15 mouse cellular contexts compared by ENCODE assay signal in the genomic region with DNA sequence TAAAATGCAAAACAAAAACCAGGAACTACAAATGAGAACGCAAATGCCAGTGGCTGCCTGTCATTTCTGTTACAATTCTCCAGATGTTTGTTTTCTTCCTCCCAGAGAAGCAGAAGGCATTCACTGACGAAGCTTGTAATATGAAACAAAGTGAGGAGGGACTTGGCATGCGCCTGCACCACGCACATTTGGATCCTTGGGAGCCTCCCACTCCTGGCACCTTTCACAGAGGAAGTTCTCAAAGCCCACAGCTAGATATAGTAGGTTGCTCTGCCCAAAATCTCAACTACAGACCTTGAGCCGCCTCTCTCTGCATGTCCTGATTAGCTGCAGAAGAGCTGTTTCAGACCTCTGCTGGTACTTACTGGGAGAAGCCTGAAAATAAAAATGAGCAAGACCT. TPM values are rescaled to one million over a fixed set of nuclear protein-coding genes. Genes with fewer than 3 reads are reported as not detected.
DNase-seq lines count a peak whose midpoint lies in the region; ATAC-seq and TF ChIP-seq lines count a peak whose summit lies in the region.
"Had no signal": no experiment of that assay in that cellular context is flagged by ENCODE, and none has a peak within 500 bp of the region (broad histone marks: within the 10 kb centered on the region; RNA-seq: fewer than 3 reads in every experiment).

No protein-coding gene starts in this region.

- no peaks in the 10 kb centered on the region for H3K27me3 ChIP-seq in lung, embryonic 16.5 days (ENCODE audit: control insufficient read depth, insufficient read depth, low read depth, low read length)
- H3K27me3 ChIP-seq in testis, adult 2 months (ENCODE audit: control insufficient read depth, insufficient read depth, low read length) = no peaks in the 10 kb centered on the region
- H3K27me3 ChIP-seq: embryonic facial prominence, embryonic 13.5 days; hindbrain, embryonic 12.5 days; liver, embryonic 12.5 days had no signal

- WGBS in lung, embryonic 16.5 days = 64% methylated on average over 5 of the region's 5 CpGs

- intact Hi-C loops in heart, postnatal 10 days (cut with DNase I) = no loop called here

- H3K4me1 ChIP-seq in lung, embryonic 16.5 days (replicated peaks; ENCODE audit: control insufficient read depth, insufficient read depth, low read length) = no peaks in the 10 kb centered on the region
- no peaks in the 10 kb centered on the region for H3K4me1 ChIP-seq in testis, adult 2 months (ENCODE audit: control insufficient read depth, insufficient read depth, low read length)
- H3K4me1 ChIP-seq: embryonic facial prominence, embryonic 13.5 days; hindbrain, embryonic 12.5 days; limb, embryonic 10.5 days had no signal

- TF ChIP-seq CTCF in layer of hippocampus, adult 2 months (conservative IDR thresholded peaks at IDR 0.05) = no peak
- TF ChIP-seq CTCF in testis, adult 2 months (IDR thresholded peaks at IDR 0.05; ENCODE audit: control insufficient read depth, insufficient read depth, insufficient replicate concordance, low read depth, low read length) = no peak

- H3K4me3 ChIP-seq in layer of hippocampus, adult 2 months = no peak overlapping the region
- no peak overlapping the region for H3K4me3 ChIP-seq in lung, embryonic 16.5 days (ENCODE audit: low read length)
- no peak overlapping the region for H3K4me3 ChIP-seq in testis, adult 2 months (ENCODE audit: control insufficient read depth, low read depth, low read length)
- H3K4me3 ChIP-seq: embryonic facial prominence, embryonic 13.5 days; hindbrain, embryonic 12.5 days; limb, embryonic 10.5 days; liver, embryonic 12.5 days had no signal

- ATAC-seq in lung, embryonic 16.5 days (ENCODE audit: low read depth) = 0 out of 2 replicates have a peak, but pooled peaks have one; percentile 70
- ATAC-seq: liver, embryonic 12.5 days had no signal

- H3K9ac ChIP-seq in lung, embryonic 16.5 days (ENCODE audit: low read length) = no peak overlapping the region
- H3K9ac ChIP-seq: embryonic facial prominence, embryonic 13.5 days; hindbrain, embryonic 12.5 days; liver, embryonic 12.5 days had no signal

- no peak for TF ChIP-seq POLR2A in testis, adult 2 months (IDR thresholded peaks at IDR 0.05; ENCODE audit: control insufficient read depth, low read depth, low read length)

- DNase-seq in layer of hippocampus, adult 2 months (ENCODE audit: low spot score in 2 of 2) = peak in 1 of 2 experiments; percentile 55
- DNase-seq in layer of hippocampus, adult 11-12 months (ENCODE audit: low spot score) = no peak
- peak; percentile 69 to 73 for DNase-seq in heart, postnatal 10 days
- DNase-seq in spleen, postnatal 4 days (ENCODE audit: low spot score in 2 of 2) = no peak
- DNase-seq in urinary bladder, postnatal 14 days (ENCODE audit: low spot score) = no peak
- DNase-seq: adrenal gland, postnatal 14 days; midbrain, embryonic 14.5 days; right cerebral cortex, postnatal 4 days had no signal

- no peak overlapping the region for H3K4me2 ChIP-seq in lung, embryonic 16.5 days (ENCODE audit: low read depth, low read length)
- H3K4me2 ChIP-seq: embryonic facial prominence, embryonic 13.5 days; hindbrain, embryonic 12.5 days; liver, embryonic 12.5 days had no signal

- H3K27ac ChIP-seq in layer of hippocampus, adult 2 months = peak overlapping the region; percentile 33; the same call in 1 of the 2 replicates
- no peak overlapping the region for H3K27ac ChIP-seq in lung, embryonic 16.5 days (ENCODE audit: low read length)
- H3K27ac ChIP-seq in testis, adult 2 months (ENCODE audit: control insufficient read depth, insufficient read depth, low read depth, low read length) = 0 out of 2 replicates have a peak overlapping the region, but pooled peaks have one; percentile 14
- H3K27ac ChIP-seq: embryonic facial prominence, embryonic 13.5 days; hindbrain, embryonic 12.5 days; kidney, postnatal 0 days; limb, embryonic 10.5 days; liver, embryonic 12.5 days had no signal

- H3K36me3 ChIP-seq in lung, embryonic 16.5 days (ENCODE audit: control insufficient read depth, insufficient read depth, low read length) = peaks cover 21% of the 10 kb centered on the region
- peaks cover 3% of the 10 kb centered on the region for H3K36me3 ChIP-seq in testis, adult 2 months (ENCODE audit: control insufficient read depth, insufficient read depth, low read length)

- H3K9me3 ChIP-seq in lung, embryonic 16.5 days (ENCODE audit: control insufficient read depth, low read length) = no peaks in the 10 kb centered on the region
- H3K9me3 ChIP-seq: embryonic facial prominence, embryonic 13.5 days; hindbrain, embryonic 12.5 days; limb, embryonic 10.5 days; liver, embryonic 12.5 days had no signal

RNA-seq across cellular contexts. Expression of a gene that starts 10.7 kb away (rescaled TPM):
- total RNA-seq in layer of hippocampus, adult 2 months (2021) = 100 to 1,000 TPM; 112 to 117 TPM
- total RNA-seq in heart, postnatal 10 days (2021) = 100 to 1,000 TPM; 184 to 187 TPM
- polyA plus RNA-seq in lung, embryonic 16.5 days (2015; fragmentation: Nextera tagmentation; extraction: Ambion mirVana) = 56.8 and 57.3 TPM in 2 replicates
- polyA plus RNA-seq in testis, adult 2 months (2012; rRNA removed) = 14.1 and 18.3 TPM in 2 replicates

RNA-seq across cellular contexts. Expression of a gene that starts 11.6 kb away (rescaled TPM):
- 10 to 100 TPM; 67.5 to 78.5 TPM for total RNA-seq in layer of hippocampus, adult 2 months (2021)
- total RNA-seq in heart, postnatal 10 days (2021) = 10 to 100 TPM; 39.4 to 40.4 TPM
- polyA plus RNA-seq in lung, embryonic 16.5 days (2015; fragmentation: Nextera tagmentation; extraction: Ambion mirVana) = 26.5 and 26.6 TPM in 2 replicates
- 54.2 and 64.2 TPM in 2 replicates for polyA plus RNA-seq in testis, adult 2 months (2012; rRNA removed)

RNA-seq across cellular contexts. Expression of a gene that starts 11.7 kb away (rescaled TPM):
- total RNA-seq in layer of hippocampus, adult 2 months (2021) = 10 to 100 TPM; 76.1 to 85.1 TPM
- 10 to 100 TPM; 57.2 to 60.4 TPM for total RNA-seq in heart, postnatal 10 days (2021)
- polyA plus RNA-seq in lung, embryonic 16.5 days (2015; fragmentation: Nextera tagmentation; extraction: Ambion mirVana) = 69.9 and 75.9 TPM in 2 replicates
- polyA plus RNA-seq in testis, adult 2 months (2012; rRNA removed) = 24.7 and 28.7 TPM in 2 replicates

RNA-seq across cellular contexts. Expression of a gene that starts 51.2 kb away (rescaled TPM):
- total RNA-seq in layer of hippocampus, adult 2 months (2021) = 10 to 100 TPM; 94.9 to 95.2 TPM
- total RNA-seq in heart, postnatal 10 days (2021) = 10 to 100 TPM; 63.3 to 66.8 TPM
- polyA plus RNA-seq in lung, embryonic 16.5 days (2015; fragmentation: Nextera tagmentation; extraction: Ambion mirVana) = 51.9 and 53.7 TPM in 2 replicates
- polyA plus RNA-seq in testis, adult 2 months (2012; rRNA removed) = 45.6 and 45.7 TPM in 2 replicates

RNA-seq across cellular contexts. Expression of a gene that starts 51.3 kb away (rescaled TPM):
- total RNA-seq in layer of hippocampus, adult 2 months (2021) = 1 to 10 TPM in 1 of 2 experiments, under 1 TPM in 1; 0.91 to 1.1 TPM
- total RNA-seq in heart, postnatal 10 days (2021) = under 1 TPM; 0.53 to 0.67 TPM
- polyA plus RNA-seq in lung, embryonic 16.5 days (2015; fragmentation: Nextera tagmentation; extraction: Ambion mirVana) = 1.8 and 1.9 TPM in 2 replicates
- polyA plus RNA-seq in testis, adult 2 months (2012; rRNA removed) = 6.4 and 8.1 TPM in 2 replicates

Comparison
In these comparisons a context has a peak if more than half of its experiments do, and no peak if none do; other contexts are left out.
1. DNase-seq: peak in heart, postnatal 10 days (2 of 2); none in layer of hippocampus, adult 11-12 months (single experiment), spleen, postnatal 4 days (0 of 2) and urinary bladder, postnatal 14 days (single experiment).